Mouse (Mus musculus) kidney, embryonic 14.5 days (tissue): ENCODE results near the gene Cyp4f39. TPM values are rescaled to one million over a fixed set of nuclear protein-coding genes. Genes with fewer than 3 reads are reported as not detected.
A peak's percentile ranks its signal among the peaks of the same experiment; 100 is the strongest.
"Not testable (repeated sequence)": the region's sequence is repeated elsewhere in the genome, so short reads cannot be mapped to it uniquely, and the experiment has no call there.

ENCODE experiments used
- ATAC-seq: fragments of 200-750 bp; cut with Nextera tagmentation; 2 replicates; pipeline ENCODE4 v1.8.0; 2017; ENCODE audit warnings: moderate number of reproducible peaks, mild to moderate bottlenecking, moderate TSS enrichment, moderate library complexity; ENCODE audit not compliant: low FRiP score, low TSS enrichment
- H3K27ac ChIP-seq: fragments of 300-500 bp; sonication (generic); 2 replicates; pipeline ENCODE4 v1.5.1; 2014; ENCODE audit warnings: low read depth, mild to moderate bottlenecking, low read length, moderate library complexity, mixed read lengths
- H3K27me3 ChIP-seq: fragments of 300-500 bp; sonication (generic); 2 replicates; pipeline ENCODE4 v1.6.1; 2014; ENCODE audit warnings: mild to moderate bottlenecking, low read length; ENCODE audit not compliant: control insufficient read depth, insufficient read depth
- H3K36me3 ChIP-seq: fragments of 300-500 bp; sonication (generic); 2 replicates; pipeline ENCODE4 v1.6.1; 2014; ENCODE audit warnings: low read length, mixed read lengths; ENCODE audit not compliant: control insufficient read depth, insufficient read depth
- H3K4me1 ChIP-seq: fragments of 300-500 bp; sonication (generic); 2 replicates; pipeline ENCODE4 v1.6.1; 2014; ENCODE audit warnings: low read length, mixed read lengths; ENCODE audit not compliant: control insufficient read depth, insufficient read depth
- H3K4me2 ChIP-seq: fragments of 300-500 bp; sonication (generic); replicated peaks from 2 replicates; pipeline ENCODE4 v1.6.1; 2014; ENCODE audit warnings: low read depth, mild to moderate bottlenecking, low read length
- H3K4me3 ChIP-seq: fragments of 300-500 bp; sonication (generic); 2 replicates; pipeline ENCODE4 v1.5.1; 2014; ENCODE audit warnings: mild to moderate bottlenecking, low read length
- H3K9ac ChIP-seq: fragments of 300-500 bp; sonication (generic); 2 replicates; pipeline ENCODE4 v1.6.1; 2014; ENCODE audit warnings: low read depth, mild to moderate bottlenecking, low read length, moderate library complexity
- H3K9me3 ChIP-seq: fragments of 300-500 bp; sonication (generic); 2 replicates; pipeline ENCODE4 v1.6.1; 2016; ENCODE audit warnings: low read length; ENCODE audit not compliant: control insufficient read depth
- WGBS: fragments of 180-500 bp; shearing (Covaris S2); extraction: QIAGEN DNeasy Blood & Tissue Kit; methylation state at CpG from one replicate; pipeline ENCODE4 v1.1.7; 2014; 5-methylcytosine and 5-hydroxymethylcytosine counted together
- polyA plus RNA-seq: library from polyadenylated mRNA; unstranded; fragments of >200 nt; fragmentation: Nextera tagmentation; extraction: Ambion mirVana; gene quantifications from 2 replicates; pipeline ENCODE4 v1.2.1, GENCODE M21; 2014

The Cyp4f39 gene
- polyA plus RNA-seq, 1 experiment from 2014 or later = 0.72 TPM

DNA sequence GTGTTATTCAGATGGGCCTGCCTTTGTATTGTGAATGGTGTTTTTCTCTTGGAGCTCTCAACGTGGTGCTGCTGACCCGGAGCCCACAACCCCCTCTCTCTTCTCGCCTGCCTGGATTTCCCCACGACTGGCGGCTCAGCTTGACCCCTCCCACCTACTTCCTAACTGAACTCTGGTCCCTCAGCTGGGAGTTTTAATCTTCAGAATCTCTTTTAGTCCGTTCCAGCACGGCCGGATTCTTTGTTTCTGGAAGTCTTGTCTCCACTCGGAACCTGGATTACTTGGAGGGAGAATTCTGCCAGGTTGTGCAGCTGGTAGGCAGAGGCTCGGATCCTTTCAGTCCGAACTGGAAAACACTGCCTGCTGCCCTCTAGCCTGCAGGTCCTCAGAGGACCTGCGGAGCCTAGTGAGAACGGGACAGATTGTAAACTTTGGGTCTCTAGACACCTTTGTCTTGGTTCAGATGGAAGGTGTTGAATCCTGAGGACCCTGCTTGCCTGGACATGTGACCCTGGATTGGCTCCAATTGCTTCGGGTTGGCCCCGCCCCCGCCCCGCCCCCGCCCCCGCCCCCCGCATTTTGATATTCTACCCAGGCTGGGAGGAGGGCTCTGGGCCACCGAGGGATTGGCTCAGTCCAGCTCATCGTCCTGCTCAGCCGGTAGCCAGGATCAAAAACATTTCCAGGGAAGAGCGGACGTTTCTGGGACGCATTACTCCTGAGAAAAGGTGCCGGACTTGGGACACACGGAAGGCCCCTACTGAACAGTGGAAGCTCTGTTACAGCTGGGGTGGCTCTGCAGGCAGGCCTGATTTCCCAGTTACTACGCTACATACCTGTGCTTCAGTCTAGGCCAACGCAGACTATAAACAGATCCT, 53.6 kb downstream of the Cyp4f39 start, which contains the start of gene Cyp4f17:
Gene Cyp4f17, plus strand, starts transcription at position 200 of the 878 bp plus-strand sequence.
- H3K4me3 ChIP-seq = peak within 1 kb of the TSS; percentile 57
- H3K4me1 ChIP-seq = 0 out of 2 replicates have a peak, but pooled peaks cover 6% of the 10 kb centered on the region
- ATAC-seq = peak; percentile 95
- H3K9ac ChIP-seq = peak within 1 kb of the TSS; percentile 58
- H3K4me2 ChIP-seq = peak within 1 kb of the TSS; percentile 88
- H3K36me3 ChIP-seq = no peaks in the 10 kb centered on the region
- no peaks in the 10 kb centered on the region for H3K27me3 ChIP-seq
- no peaks in the 10 kb centered on the region for H3K9me3 ChIP-seq
- 1% methylated on average over 30 of the region's 30 CpGs for WGBS
- peak within 1 kb of the TSS; percentile 67; the same call in 1 of the 2 replicates for H3K27ac ChIP-seq

DNA sequence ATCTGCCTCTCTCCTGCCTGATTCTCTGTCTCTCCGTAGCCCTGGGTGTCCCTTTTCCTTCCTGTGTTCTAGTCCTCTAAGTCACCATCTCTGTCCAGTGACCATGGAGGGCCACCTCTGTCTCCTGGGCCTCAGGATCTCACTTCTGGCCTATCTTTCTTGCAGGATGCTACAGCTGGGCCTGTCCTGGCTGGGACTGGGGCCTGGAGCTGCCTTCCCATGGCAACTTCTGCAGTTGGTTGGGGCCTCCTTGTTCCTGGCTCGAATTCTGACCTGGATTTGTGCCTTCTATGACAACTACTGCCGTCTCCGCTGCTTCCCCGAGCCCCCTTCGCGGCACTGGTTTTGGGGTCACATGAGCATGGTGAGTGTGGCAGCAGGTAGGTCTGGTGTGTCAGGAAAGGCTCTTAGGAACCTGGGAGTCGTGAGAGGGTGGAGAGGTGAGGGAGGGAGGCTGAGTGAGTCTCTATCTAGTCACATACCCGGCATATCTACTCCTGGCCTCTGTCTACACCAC, 54.3 kb downstream of the Cyp4f39 start:
- WGBS = 28% methylated on average over 9 of the region's 9 CpGs

DNA sequence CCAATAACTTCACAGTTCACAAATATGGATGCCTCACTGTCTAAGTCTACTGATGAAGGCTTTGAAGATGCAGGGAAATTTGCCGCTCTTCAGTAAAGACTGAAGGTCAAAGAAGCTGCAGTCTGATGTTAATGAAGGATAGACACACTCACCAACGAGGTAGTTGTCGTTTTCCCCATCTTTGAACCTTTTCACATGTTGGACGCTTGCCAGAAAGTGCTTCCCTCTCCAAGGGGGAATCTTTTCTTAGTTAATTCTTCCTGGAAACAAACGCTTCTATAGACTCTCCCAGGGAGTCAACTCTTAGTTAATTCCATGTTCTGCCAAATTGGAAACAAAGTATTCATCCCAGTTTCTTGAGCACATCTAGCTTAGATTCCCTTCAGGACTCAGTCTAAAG, 63.6 kb downstream of the Cyp4f39 start:
- no peak overlapping the region for H3K27ac ChIP-seq
- H3K36me3 ChIP-seq = no peaks in the 10 kb centered on the region
- no peaks in the 10 kb centered on the region for H3K4me1 ChIP-seq
- no peaks in the 10 kb centered on the region for H3K9me3 ChIP-seq
- no peak overlapping the region for H3K9ac ChIP-seq
- no peak overlapping the region for H3K4me3 ChIP-seq
- no peaks in the 10 kb centered on the region for H3K27me3 ChIP-seq
- ATAC-seq = no peak
- WGBS = 86% methylated on average over 5 of the region's 5 CpGs
- no peak overlapping the region for H3K4me2 ChIP-seq

More for the DNA sequence above, 54.3 kb downstream of the Cyp4f39 start:
- H3K4me3 ChIP-seq = peak overlapping the region; percentile 57
- ATAC-seq = peak; percentile 56; the same call in 1 of the 2 replicates
- H3K9me3 ChIP-seq = no peaks in the 10 kb centered on the region
- H3K27me3 ChIP-seq = no peaks in the 10 kb centered on the region
- 0 out of 2 replicates have a peak, but pooled peaks cover 6% of the 10 kb centered on the region for H3K4me1 ChIP-seq
- peak overlapping the region; percentile 58 for H3K9ac ChIP-seq
- no peaks in the 10 kb centered on the region for H3K36me3 ChIP-seq
- H3K4me2 ChIP-seq = peak overlapping the region; percentile 88
- H3K27ac ChIP-seq = peak overlapping the region; percentile 55; the same call in 1 of the 2 replicates

DNA sequence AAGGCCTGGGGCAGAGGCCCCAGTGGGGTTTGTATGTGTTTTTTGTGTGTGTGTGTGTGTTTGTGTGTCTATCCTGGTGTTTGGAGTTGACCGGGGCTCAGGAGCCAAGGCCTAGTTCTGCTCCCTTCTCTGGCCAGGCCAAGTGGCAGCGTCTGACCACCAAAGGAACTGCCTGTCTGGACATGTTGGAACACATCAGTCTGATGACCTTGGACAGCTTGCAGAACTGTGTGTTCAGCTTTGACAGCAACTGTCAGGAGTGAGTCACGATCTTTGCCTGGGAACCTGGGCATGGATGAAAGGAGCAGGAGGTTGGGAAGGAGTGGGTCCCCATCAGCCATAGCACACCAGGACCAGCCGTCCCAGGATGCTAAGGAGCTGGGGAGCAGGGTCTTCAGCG, 69.5 kb downstream of the Cyp4f39 start:
- no peak overlapping the region for H3K9ac ChIP-seq

DNA sequence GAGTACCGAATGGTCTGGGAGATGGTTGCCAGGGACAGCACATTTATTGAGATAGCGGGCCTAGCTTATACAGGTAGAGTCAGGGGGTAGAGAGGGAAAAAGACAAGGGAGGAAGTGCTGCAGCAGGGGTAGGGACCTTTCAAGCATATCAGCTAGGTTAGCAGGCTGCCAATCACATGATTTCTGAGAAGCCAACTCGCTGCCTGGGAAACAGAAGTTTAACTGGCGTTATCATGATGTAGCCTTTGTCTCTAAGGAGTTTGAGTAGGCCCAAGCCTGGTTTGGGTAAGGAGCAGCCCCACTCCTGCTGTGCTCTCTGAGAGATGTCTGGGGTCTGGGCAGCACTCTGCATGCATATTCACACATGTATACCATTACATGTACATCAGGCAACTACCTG, 69.9 kb downstream of the Cyp4f39 start:
- no peaks in the 10 kb centered on the region for H3K9me3 ChIP-seq
- no peak overlapping the region for H3K9ac ChIP-seq
- H3K4me2 ChIP-seq = no peak overlapping the region
- H3K4me3 ChIP-seq = no peak overlapping the region
- H3K27ac ChIP-seq = no peak overlapping the region
- 91% methylated on average over 4 of the region's 4 CpGs for WGBS
- no peaks in the 10 kb centered on the region for H3K4me1 ChIP-seq
- H3K27me3 ChIP-seq = no peaks in the 10 kb centered on the region
- no peak for ATAC-seq
- H3K36me3 ChIP-seq = no peaks in the 10 kb centered on the region

More for the DNA sequence above, 69.5 kb downstream of the Cyp4f39 start:
- no peaks in the 10 kb centered on the region for H3K27me3 ChIP-seq
- no peak overlapping the region for H3K27ac ChIP-seq
- no peaks in the 10 kb centered on the region for H3K9me3 ChIP-seq
- H3K4me1 ChIP-seq = no peaks in the 10 kb centered on the region
- WGBS = 91% methylated on average over 5 of the region's 5 CpGs
- H3K4me3 ChIP-seq = no peak overlapping the region
- no peaks in the 10 kb centered on the region for H3K36me3 ChIP-seq
- no peak overlapping the region for H3K4me2 ChIP-seq
- no peak for ATAC-seq

DNA sequence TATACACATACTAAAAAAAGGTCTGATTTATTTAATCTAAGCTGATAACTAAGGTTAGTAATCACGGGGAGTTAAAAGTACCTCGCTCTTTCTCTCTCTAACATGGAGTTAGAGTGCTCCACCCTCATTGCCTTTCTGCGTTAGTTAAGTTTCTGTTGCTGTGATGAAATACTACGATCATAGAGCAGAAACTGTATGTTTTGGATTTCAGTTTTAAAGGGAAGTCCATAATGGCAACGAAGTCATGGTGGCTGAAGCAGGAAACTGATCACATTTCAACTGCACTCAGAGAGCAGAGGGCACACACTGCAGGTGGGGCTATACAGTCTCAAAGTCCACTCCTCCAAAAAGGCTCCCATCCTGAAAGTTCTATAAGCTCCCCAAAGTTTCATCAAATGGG, 70.3 kb downstream of the Cyp4f39 start:
- H3K36me3 ChIP-seq = no peaks in the 10 kb centered on the region
- no peak overlapping the region for H3K27ac ChIP-seq
- H3K4me2 ChIP-seq = no peak overlapping the region
- no peak overlapping the region for H3K9ac ChIP-seq
- no peak overlapping the region for H3K4me3 ChIP-seq
- no peaks in the 10 kb centered on the region for H3K27me3 ChIP-seq
- no peaks in the 10 kb centered on the region for H3K4me1 ChIP-seq
- no peaks in the 10 kb centered on the region for H3K9me3 ChIP-seq
- no peak for ATAC-seq
- WGBS = 90% methylated on average over 5 of the region's 5 CpGs

DNA sequence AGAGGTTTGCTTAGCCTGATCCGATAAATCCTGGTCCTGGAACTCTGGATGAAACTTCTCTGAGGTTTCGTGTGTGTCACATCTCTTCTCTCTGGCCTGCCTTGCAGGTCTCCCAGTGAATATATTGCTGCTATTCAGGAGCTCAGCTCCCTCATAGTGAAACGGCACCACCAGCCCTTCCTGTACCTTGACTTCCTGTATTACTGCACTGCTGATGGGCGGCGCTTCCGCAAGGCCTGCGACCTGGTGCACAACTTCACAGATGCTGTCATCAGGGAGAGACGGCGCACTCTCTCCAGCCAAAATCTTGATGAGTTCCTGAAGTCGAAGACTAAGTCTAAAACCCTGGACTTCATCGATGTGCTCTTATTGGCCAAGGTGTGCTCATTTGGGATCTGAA, 71.4 kb downstream of the Cyp4f39 start:
- 92% methylated on average over 11 of the region's 11 CpGs for WGBS
- H3K9me3 ChIP-seq = no peaks in the 10 kb centered on the region
- H3K36me3 ChIP-seq = no peaks in the 10 kb centered on the region
- no peak overlapping the region for H3K4me2 ChIP-seq
- no peak overlapping the region for H3K9ac ChIP-seq
- ATAC-seq = no peak
- 0 out of 2 replicates have a peak, but pooled peaks cover 3% of the 10 kb centered on the region for H3K4me1 ChIP-seq
- H3K27ac ChIP-seq = no peak overlapping the region
- no peak overlapping the region for H3K4me3 ChIP-seq
- no peaks in the 10 kb centered on the region for H3K27me3 ChIP-seq

DNA sequence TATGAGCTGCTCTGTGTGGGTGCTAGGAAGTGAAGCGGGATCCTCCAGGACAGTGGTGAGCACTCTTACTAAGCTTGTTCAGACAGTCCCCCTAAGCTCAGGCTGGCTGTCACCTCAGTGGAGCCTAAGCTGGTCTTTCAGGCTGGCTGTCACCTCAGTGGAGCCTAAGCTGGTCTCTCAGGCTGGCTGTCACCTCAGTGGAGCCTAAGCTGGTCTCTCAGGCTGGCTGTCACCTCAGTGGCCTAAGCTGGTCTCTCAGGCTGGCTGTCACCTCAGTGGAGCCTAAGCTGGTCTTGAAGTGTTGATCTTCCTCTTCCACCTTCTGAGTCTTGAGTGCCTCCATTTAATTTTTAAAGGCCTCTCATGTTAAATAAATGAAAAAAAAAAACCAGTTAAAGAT, 73.8 kb downstream of the Cyp4f39 start:
- H3K4me2 ChIP-seq, H3K27ac ChIP-seq, ATAC-seq, H3K9ac ChIP-seq, H3K27me3 ChIP-seq, H3K36me3 ChIP-seq, H3K4me3 ChIP-seq, H3K9me3 ChIP-seq, H3K4me1 ChIP-seq: not testable (repeated sequence)
- 92% methylated on average over 1 of the region's 1 CpGs for WGBS

DNA sequence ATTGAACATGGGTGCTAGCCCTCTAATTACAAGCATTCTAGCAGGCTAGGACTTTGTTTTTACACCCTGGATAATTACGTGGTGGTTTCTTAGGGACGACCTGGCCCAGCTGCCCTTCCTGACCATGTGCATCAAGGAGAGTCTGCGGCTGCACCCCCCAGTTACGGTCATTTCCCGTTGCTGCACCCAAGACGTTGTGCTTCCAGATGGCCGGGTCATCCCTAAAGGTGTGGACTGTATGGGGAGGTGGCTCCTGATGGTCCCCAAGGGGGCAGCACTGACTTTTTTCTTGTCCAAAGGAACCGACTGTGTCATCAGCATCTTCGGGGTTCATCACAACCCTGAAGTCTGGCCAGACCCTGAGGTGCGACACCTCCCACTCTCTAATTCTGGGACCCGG, 75.2 kb downstream of the Cyp4f39 start:
- H3K4me2 ChIP-seq = no peak overlapping the region; the same call in 1 of the 2 replicates
- no peaks in the 10 kb centered on the region for H3K9me3 ChIP-seq
- no peak overlapping the region for H3K9ac ChIP-seq
- 0 out of 2 replicates have a peak, but pooled peaks cover 3% of the 10 kb centered on the region for H3K4me1 ChIP-seq
- 81% methylated on average over 11 of the region's 11 CpGs for WGBS
- H3K27me3 ChIP-seq = no peaks in the 10 kb centered on the region
- ATAC-seq = no peak
- H3K36me3 ChIP-seq = no peaks in the 10 kb centered on the region
- H3K4me3 ChIP-seq = no peak overlapping the region
- H3K27ac ChIP-seq = no peak overlapping the region
